Mouse (Mus musculus) A20 (cell line): Measurements from ENCODE around the gene Agpat4.

Experiments used
- DNase-seq: peaks from one replicate; pipeline ENCODE4 v3.0.0-alpha.2; 2011; ENCODE audit warnings: low read depth, low spot score

Agpat4 gene

DNA sequence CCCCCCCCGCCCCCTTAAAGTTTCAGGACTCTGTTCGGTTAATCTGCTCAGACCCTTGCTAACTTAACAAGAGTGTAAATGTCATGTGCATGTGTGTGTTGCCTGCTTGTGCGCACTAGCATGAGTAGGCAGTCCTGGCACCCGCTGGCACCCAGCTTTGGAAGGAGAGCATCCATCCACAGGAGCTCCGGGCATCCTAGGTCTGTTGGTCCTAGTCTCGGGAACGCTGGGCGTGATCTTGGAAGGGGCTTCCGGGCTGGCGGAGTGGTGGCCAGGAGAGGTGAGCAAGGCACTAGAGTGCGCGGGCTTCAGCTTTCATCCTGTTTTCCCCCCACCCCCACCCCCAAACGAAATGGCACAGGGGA is at the start of gene Agpat4:
Gene Agpat4, plus strand, starts transcription at position 144 of the 365 bp plus-strand sequence.
- peak; percentile 56 for DNase-seq

- DNase-seq, result no peak
Observed at GRCm38 (mm10) chr17:12076816-12077215, 41.7 kb upstream of the Agpat4 start.

- peak; percentile 66 for DNase-seq
Observed at GRCm38 (mm10) chr17:12080656-12081495, 37.6 kb upstream of the Agpat4 start.

DNA sequence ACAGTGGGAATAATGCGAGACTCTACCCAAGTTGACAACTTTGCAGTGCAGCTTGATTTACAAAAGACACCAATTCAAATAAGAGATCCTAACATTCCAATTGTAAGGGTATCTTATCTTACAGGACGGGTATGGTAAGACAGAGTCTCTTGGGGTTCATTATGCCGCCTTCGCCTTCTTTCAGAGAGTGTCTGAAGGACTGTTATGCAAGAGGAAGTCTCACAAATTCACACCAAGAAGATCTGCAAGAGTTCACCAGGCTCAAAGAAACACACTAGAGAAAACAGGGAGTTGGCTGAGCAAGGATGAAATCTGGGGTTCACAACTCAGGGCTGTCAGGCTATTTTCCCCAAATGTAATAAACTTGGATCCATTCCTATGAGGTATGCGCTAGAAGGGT is 36.3 kb upstream of the Agpat4 start:
- no peak for DNase-seq

DNA sequence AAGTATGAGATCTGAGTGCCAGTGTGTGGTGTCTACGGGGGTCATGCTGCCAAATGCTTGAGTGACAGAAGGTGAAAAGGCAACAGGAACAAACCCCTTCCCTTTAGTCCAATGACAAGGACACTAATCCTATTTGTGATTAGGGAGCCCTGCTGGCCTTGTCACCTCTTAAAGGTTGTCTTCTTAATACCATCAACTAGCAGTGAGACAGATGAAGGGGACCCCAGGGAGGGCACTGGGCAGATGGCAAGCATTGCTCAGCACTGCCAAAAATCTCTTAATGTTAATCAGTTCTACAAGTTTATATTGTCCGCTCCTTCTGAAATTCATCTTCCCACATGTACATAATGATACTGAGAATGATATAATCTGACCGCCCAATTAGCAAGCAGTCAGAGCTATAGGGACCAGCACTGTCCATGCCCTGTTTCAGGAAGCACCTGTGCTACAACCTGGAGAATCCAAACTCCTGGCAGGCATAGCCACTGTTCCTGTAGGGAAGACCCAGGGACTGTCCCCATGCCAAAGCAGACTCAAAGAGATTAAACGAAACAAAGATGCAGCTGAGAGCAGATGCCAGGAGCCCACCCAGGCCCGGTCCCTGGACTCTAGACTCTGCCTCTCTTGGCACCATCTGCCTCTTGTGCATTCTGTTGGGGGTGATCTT is 28.1 kb upstream of the Agpat4 start:
- no peak for DNase-seq

GRCm38 (mm10) chr17:12092901-12093564 is 25.5 kb upstream of the Agpat4 start:
- DNase-seq, result no peak

DNA sequence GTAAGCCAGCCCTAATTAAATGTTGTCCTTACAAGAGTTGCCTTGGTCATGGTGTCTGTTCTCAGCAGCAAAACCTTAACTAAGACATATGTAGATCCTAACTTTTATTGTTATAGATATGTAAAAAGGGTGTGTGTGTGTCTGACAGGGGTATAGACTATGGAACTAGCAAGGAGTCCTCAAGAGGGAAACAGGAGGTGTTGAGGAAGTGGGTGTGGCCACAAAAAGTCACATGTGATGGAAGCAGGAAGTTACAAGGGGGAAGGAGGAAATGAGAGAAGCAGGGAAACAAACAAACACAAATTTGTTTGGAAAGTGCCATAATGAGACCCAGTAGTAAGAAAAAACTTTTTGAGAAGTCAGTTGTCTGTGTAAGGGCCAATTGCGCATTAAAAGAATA is 24.5 kb upstream of the Agpat4 start:
- peak; percentile 35 for DNase-seq

GRCm38 (mm10) chr17:12094827-12095590 is 23.5 kb upstream of the Agpat4 start:
- no peak for DNase-seq

- peak; percentile 37 for DNase-seq
Observed at GRCm38 (mm10) chr17:12099415-12099814, 19.1 kb upstream of the Agpat4 start.

DNA sequence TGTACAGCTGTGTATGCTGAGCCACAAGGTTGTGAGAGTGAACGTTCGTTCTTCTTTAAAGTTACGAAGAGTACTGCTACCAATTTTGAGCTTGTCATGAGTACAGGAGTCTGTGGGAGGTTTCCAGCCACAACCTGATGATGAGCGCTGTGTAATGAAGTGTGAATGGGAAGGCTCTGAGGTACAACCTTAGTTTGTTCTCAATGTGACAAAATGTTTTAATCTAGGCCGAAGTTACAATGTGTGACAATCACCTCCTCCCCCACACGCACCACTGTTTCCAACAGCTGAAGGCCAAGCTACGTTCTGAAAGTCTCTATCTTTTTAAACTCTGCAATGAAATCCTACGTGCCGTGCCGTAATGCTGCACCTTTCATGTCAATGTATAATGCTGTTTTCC is 16.2 kb upstream of the Agpat4 start:
- no peak for DNase-seq

DNA sequence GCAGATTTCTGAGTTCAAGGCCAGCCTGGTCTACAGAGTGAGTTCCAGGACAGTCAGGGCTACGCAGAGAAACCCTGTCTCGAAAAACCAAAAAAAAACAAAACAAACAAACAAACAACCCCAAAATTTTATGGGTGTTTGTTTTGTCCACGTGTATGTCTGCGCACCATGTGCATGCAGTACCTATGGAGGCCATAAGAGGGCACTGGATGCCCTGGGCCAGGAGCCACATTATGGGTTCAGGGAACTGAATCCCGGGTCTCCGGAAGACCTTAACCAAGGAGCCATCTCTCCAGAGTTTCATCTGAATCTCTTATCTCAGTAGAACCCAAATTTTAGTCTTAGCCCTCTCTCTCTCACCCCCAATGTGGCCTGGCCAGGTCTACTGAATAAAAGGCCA is 14.7 kb upstream of the Agpat4 start:
- DNase-seq, result peak; percentile 59

- DNase-seq, result no peak
Observed at GRCm38 (mm10) chr17:12104245-12104644, 14.3 kb upstream of the Agpat4 start.

GRCm38 (mm10) chr17:12104690-12105089 is 13.8 kb upstream of the Agpat4 start:
- DNase-seq, result no peak

DNA sequence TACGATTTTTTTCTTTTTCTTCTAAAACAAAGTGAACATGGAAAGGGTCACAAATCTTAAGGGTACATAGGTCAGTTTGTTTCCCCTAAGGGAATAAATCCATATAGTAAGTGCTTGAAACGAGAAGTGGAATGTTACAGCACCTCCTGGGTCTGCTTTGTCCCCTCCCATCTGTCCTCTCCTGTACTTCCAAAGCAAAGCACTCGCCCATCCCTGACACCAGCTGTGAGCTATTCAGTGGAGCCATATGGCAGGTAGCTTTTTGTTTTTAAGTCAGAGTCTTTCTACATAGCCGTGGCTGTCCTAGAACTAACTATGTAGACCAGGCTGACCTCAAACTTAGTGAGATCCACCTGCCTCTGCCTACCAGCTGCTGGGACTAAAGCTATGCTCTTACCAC is 12.2 kb upstream of the Agpat4 start:
- no peak for DNase-seq

DNA sequence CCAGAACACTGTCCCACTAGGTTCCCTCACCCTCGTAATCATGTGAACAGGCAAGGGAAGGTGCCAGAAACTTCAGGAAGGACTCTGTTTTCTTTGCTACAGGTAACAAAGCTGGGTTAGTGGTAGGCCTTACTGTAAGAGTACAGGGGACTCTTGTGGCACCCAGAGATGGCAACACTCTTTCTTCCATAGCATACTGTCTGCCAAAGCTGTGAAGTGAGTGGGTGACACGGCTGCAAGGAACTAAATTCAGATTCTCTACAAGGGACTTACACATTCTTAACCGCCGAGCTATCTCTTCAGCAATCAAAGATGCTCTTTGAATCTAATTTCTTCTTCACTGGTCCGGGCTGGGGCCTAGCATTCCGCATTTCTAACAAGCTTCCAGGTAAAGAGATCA is 4.9 kb upstream of the Agpat4 start:
- DNase-seq, result no peak

DNA sequence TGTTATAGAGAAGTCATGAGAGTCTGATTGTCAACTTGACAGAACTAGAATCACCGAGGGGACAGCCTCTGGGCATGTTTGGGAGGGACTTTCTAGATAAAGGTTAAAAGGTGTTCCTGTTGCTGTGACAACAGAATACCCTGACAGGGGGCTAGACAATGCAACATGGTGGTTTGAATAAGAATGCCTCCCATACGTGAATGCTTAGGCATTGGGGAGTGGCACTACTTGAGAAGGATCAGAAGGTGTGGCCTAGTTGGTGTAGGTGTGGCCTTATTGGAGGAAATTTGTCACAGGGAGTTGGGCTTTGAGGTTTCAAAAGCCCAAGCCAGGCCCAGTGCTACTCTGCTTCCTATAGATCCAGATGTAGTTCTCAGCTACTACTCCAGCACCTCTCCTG is 3.4 kb upstream of the Agpat4 start:
- no peak for DNase-seq

- no peak for DNase-seq
Observed at GRCm38 (mm10) chr17:12118131-12118530, 373 bp upstream of the Agpat4 start.

- peak; percentile 94 for DNase-seq
Observed at GRCm38 (mm10) chr17:12118926-12119641, 580 bp downstream of the Agpat4 start.

DNA sequence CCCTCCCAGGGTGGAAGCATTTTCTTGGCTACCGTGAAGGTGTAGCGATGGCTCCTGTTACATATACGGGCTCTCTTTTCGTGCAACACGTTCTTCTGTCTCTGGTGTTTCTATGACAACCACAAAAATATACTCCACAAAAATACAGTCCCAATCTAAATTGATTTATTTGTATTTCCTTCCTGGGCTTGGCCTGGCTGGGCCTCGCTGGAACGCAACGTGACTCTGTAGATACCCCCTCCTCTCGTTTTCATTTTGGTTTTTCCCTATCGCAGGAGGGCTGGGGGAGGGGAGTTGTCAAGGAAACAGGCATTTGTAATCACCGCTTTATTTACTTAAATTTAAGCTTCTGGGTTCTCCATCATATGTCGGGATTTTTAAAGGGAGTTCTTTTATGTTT is 1.2 kb downstream of the Agpat4 start:
- DNase-seq, result peak; percentile 66

DNA sequence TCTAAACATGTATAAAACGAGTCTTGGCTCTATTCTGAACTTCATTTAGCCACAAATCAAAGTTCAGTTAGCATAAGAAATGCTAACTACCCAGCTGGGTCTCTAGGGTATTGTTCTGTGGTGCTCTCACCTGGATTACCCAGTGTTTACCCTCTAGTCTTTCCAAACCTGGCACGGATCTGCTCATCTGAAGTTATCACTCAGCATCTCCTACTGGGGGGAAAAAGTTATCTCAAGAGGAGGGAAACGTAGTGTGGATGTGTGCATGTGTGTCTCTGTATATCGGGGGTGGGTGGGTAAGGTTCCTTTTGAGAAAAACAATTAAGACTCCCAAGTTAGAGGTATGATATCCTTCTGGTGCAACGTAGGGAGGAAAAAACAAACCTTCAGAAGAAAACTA is 1.8 kb downstream of the Agpat4 start:
- peak; percentile 16 for DNase-seq

DNA sequence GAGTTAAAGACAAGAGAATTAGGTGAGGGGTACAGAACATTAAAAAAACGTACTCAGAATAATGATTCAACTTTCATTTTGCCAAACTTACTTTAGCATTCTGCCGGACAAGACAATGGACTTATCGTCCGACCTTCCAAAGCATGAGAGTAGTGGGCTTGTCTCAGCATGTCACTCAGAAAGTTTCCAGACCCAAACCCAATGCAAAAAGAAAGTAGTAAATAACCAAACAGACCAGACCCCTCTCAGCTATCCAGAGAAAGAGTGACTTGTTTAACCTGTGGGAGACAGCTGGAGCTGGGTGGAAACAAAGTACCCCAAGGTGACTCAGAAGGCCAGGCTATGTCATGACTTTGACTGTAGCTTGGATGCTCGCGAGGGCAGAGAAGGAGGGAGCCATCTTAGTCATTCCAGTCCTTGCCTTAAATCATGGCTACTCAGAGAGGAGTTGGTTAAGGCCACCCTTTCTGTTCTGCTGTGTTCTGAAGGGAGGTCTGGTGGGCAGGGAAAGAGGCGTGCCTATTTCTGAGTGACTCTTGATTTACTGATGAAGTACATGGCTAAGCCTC is 2.8 kb downstream of the Agpat4 start:
- no peak for DNase-seq
